Mouse (Mus musculus): ENCODE data around the gene Olfr214. TPM values are rescaled to one million over a fixed set of nuclear protein-coding genes. Genes with fewer than 3 reads are reported as not detected.
"Not testable (repeated sequence)": the region's sequence is repeated elsewhere in the genome, so short reads cannot be mapped to it uniquely, and the experiment has no call there.

Gene Olfr214
- not detected in 2 replicates for polyA plus RNA-seq (2015; fragmentation: Nextera tagmentation; extraction: Ambion mirVana)

- H3K9me3 ChIP-seq (replicated peaks): no peaks in the 10 kb centered on the region
- H3K27me3 ChIP-seq: no peaks in the 10 kb centered on the region
- no peaks in the 10 kb centered on the region for H3K36me3 ChIP-seq
- no peak within 1 kb of the TSS for H3K4me3 ChIP-seq (replicated peaks)
- H3K9ac ChIP-seq: no peak within 1 kb of the TSS
- ATAC-seq (ENCODE audit: insufficient number of reproducible peaks, low FRiP score, low TSS enrichment, low read depth): no peak
- H3K4me1 ChIP-seq: no peaks in the 10 kb centered on the region
- 63% methylated on average over 1 of the region's 1 CpGs for WGBS
- H3K4me2 ChIP-seq (replicated peaks): no peak within 1 kb of the TSS
- H3K27ac ChIP-seq (replicated peaks): no peak within 1 kb of the TSS
Observed at GRCm38 (mm10) chr6:116553935-116554334, at the start of gene Olfr214. Gene Olfr214, plus strand, starts transcription at chr6:116554235.

- ATAC-seq (ENCODE audit: insufficient number of reproducible peaks, low FRiP score, low TSS enrichment, low read depth); H3K9ac ChIP-seq; H3K36me3 ChIP-seq; H3K27ac ChIP-seq (replicated peaks); H3K27me3 ChIP-seq; H3K4me1 ChIP-seq; H3K9me3 ChIP-seq (replicated peaks); H3K4me2 ChIP-seq (replicated peaks); H3K4me3 ChIP-seq (replicated peaks): not testable (repeated sequence)
- 91% methylated on average over 20 of the region's 20 CpGs for WGBS
Observed at GRCm38 (mm10) chr6:116506302-116507003, 47.6 kb upstream of the Olfr214 start, which contains the start of gene Olfr212. Gene Olfr212, plus strand, starts transcription at chr6:116506516.

- H3K27me3 ChIP-seq: no peaks in the 10 kb centered on the region
- no peak for ATAC-seq (ENCODE audit: insufficient number of reproducible peaks, low FRiP score, low TSS enrichment, low read depth)
- no peak overlapping the region for H3K27ac ChIP-seq (replicated peaks)
- no peak overlapping the region for H3K4me3 ChIP-seq (replicated peaks)
- no peaks in the 10 kb centered on the region for H3K36me3 ChIP-seq
- no peak overlapping the region for H3K4me2 ChIP-seq (replicated peaks)
- no peaks in the 10 kb centered on the region for H3K9me3 ChIP-seq (replicated peaks)
- H3K9ac ChIP-seq: no peak overlapping the region
- H3K4me1 ChIP-seq: no peaks in the 10 kb centered on the region
Observed at GRCm38 (mm10) chr6:116514832-116515231, 39.2 kb upstream of the Olfr214 start.

- no peak for ATAC-seq (ENCODE audit: insufficient number of reproducible peaks, low FRiP score, low TSS enrichment, low read depth)
- H3K36me3 ChIP-seq: no peaks in the 10 kb centered on the region
- 85% methylated on average over 1 of the region's 1 CpGs for WGBS
- no peak within 1 kb of the TSS for H3K9ac ChIP-seq
- H3K27me3 ChIP-seq: no peaks in the 10 kb centered on the region
- no peak within 1 kb of the TSS for H3K27ac ChIP-seq (replicated peaks)
- H3K4me2 ChIP-seq (replicated peaks): no peak within 1 kb of the TSS
- no peak within 1 kb of the TSS for H3K4me3 ChIP-seq (replicated peaks)
- no peaks in the 10 kb centered on the region for H3K9me3 ChIP-seq (replicated peaks)
- H3K4me1 ChIP-seq: no peaks in the 10 kb centered on the region
Observed at GRCm38 (mm10) chr6:116538156-116538555, 15.9 kb upstream of the Olfr214 start, which contains the start of gene Olfr213. Gene Olfr213, plus strand, starts transcription at chr6:116538456.

GRCm38 (mm10) chr6:116542500-116542899 is 11.5 kb upstream of the Olfr214 start:
- no peak for ATAC-seq (ENCODE audit: insufficient number of reproducible peaks, low FRiP score, low TSS enrichment, low read depth)
- Histone ChIP-seq H3K4me3 (replicated peaks) (no peak overlapping the region), H3K9ac (no peak overlapping the region), H3K9me3 (replicated peaks) (no peaks in the 10 kb centered on the region), H3K27me3 (no peaks in the 10 kb centered on the region), H3K36me3 (no peaks in the 10 kb centered on the region), H3K27ac (replicated peaks) (no peak overlapping the region), H3K4me2 (replicated peaks) (no peak overlapping the region), H3K4me1 (no peaks in the 10 kb centered on the region)
- 85% methylated on average over 2 of the region's 2 CpGs for WGBS

- not testable (repeated sequence) for H3K4me1 ChIP-seq; H3K9me3 ChIP-seq (replicated peaks); H3K27me3 ChIP-seq; H3K4me3 ChIP-seq (replicated peaks); H3K4me2 ChIP-seq (replicated peaks); ATAC-seq (ENCODE audit: insufficient number of reproducible peaks, low FRiP score, low TSS enrichment, low read depth); H3K36me3 ChIP-seq; H3K27ac ChIP-seq (replicated peaks); H3K9ac ChIP-seq
- 94% methylated on average over 11 of the region's 11 CpGs for WGBS
Observed at GRCm38 (mm10) chr6:116550841-116551240, 3.2 kb upstream of the Olfr214 start, which contains the start of gene Gm5580. Gene Gm5580, plus strand, starts transcription at chr6:116551141.

- H3K36me3 ChIP-seq: no peaks in the 10 kb centered on the region
- H3K4me2 ChIP-seq (replicated peaks): no peak overlapping the region
- H3K27me3 ChIP-seq: no peaks in the 10 kb centered on the region
- WGBS: 67% methylated on average over 3 of the region's 3 CpGs
- no peak overlapping the region for H3K4me3 ChIP-seq (replicated peaks)
- ATAC-seq (ENCODE audit: insufficient number of reproducible peaks, low FRiP score, low TSS enrichment, low read depth): no peak
- H3K4me1 ChIP-seq: no peaks in the 10 kb centered on the region
- no peaks in the 10 kb centered on the region for H3K9me3 ChIP-seq (replicated peaks)
- H3K27ac ChIP-seq (replicated peaks): no peak overlapping the region
- H3K9ac ChIP-seq: no peak overlapping the region
Observed at GRCm38 (mm10) chr6:116554952-116555351, 917 bp downstream of the Olfr214 start.

- Histone ChIP-seq H3K4me2 (replicated peaks) (no peak overlapping the region), H3K9ac (no peak overlapping the region), H3K4me3 (replicated peaks) (no peak overlapping the region), H3K27me3 (no peaks in the 10 kb centered on the region), H3K4me1 (no peaks in the 10 kb centered on the region), H3K9me3 (replicated peaks) (no peaks in the 10 kb centered on the region), H3K36me3 (no peaks in the 10 kb centered on the region), H3K27ac (replicated peaks) (no peak overlapping the region)
- WGBS: 31% methylated on average over 3 of the region's 3 CpGs
- ATAC-seq (ENCODE audit: insufficient number of reproducible peaks, low FRiP score, low TSS enrichment, low read depth): no peak
Observed at GRCm38 (mm10) chr6:116569834-116570233, 15.8 kb downstream of the Olfr214 start.

- no peak within 1 kb of the TSS for H3K27ac ChIP-seq (replicated peaks)
- H3K4me2 ChIP-seq (replicated peaks): no peak within 1 kb of the TSS
- H3K9ac ChIP-seq: no peak within 1 kb of the TSS
- WGBS: 58% methylated on average over 4 of the region's 4 CpGs
- ATAC-seq (ENCODE audit: insufficient number of reproducible peaks, low FRiP score, low TSS enrichment, low read depth): no peak
- H3K27me3 ChIP-seq: no peaks in the 10 kb centered on the region
- no peaks in the 10 kb centered on the region for H3K36me3 ChIP-seq
- H3K4me1 ChIP-seq: no peaks in the 10 kb centered on the region
- no peak within 1 kb of the TSS for H3K4me3 ChIP-seq (replicated peaks)
- no peaks in the 10 kb centered on the region for H3K9me3 ChIP-seq (replicated peaks)
Observed at GRCm38 (mm10) chr6:116584095-116584494, 30.1 kb downstream of the Olfr214 start, which contains the start of gene Olfr215. Gene Olfr215, minus strand, starts transcription at chr6:116584195.

- not testable (repeated sequence) for H3K27me3 ChIP-seq; H3K4me2 ChIP-seq (replicated peaks); H3K36me3 ChIP-seq; H3K4me1 ChIP-seq; H3K9me3 ChIP-seq (replicated peaks); H3K9ac ChIP-seq; H3K27ac ChIP-seq (replicated peaks); ATAC-seq (ENCODE audit: insufficient number of reproducible peaks, low FRiP score, low TSS enrichment, low read depth); H3K4me3 ChIP-seq (replicated peaks)
Observed at GRCm38 (mm10) chr6:116600969-116601368, 46.9 kb downstream of the Olfr214 start.

- Histone ChIP-seq H3K27me3 (no peaks in the 10 kb centered on the region), H3K4me3 (replicated peaks) (no peak overlapping the region), H3K4me1 (no peaks in the 10 kb centered on the region), H3K4me2 (replicated peaks) (no peak overlapping the region), H3K9ac (no peak overlapping the region), H3K36me3 (no peaks in the 10 kb centered on the region), H3K27ac (replicated peaks) (no peak overlapping the region), H3K9me3 (replicated peaks) (no peaks in the 10 kb centered on the region)
- WGBS: 46% methylated on average over 4 of the region's 4 CpGs
- no peak for ATAC-seq (ENCODE audit: insufficient number of reproducible peaks, low FRiP score, low TSS enrichment, low read depth)
Observed at GRCm38 (mm10) chr6:116607230-116607629, 53.2 kb downstream of the Olfr214 start.
